Mouse (Mus musculus) cerebellum, postnatal 10 days (tissue): Measurements from ENCODE around the gene Gm10772.
"Not testable (repeated sequence)": the region's sequence is repeated elsewhere in the genome, so short reads cannot be mapped to it uniquely, and the experiment has no call there.

Experiments used
- DNase-seq, 2 experiments: peaks; one replicate each; pipeline ENCODE4 v3.0.0; 2021; ENCODE audit warnings: mixed read lengths in 2 of 2

The Gm10772 gene

GRCm38 (mm10) chr13:66227473-66227872 lies at the start of gene Gm10772:
Gm10772 (minus strand) TSS chr13:66227573.
- DNase-seq, result not testable (repeated sequence)

DNA sequence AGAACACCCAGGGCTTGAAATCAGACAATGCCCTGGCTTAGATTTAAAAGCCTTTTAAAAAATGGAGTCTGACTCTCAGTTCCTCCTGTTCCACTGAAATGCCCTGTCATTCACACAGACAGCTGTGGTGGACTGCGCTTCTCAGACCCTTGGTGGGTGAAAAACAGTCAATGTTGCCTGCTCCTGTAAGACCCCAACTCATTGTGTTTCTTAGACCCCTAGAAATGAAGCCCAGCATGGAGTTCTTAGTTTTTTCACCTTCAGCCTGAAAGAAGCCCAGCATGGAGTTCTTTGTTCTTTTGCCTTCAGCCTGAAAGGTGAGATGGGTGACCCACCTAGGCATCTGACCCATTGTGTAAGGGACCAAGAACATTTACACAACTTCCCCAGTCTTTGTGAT lies 36.5 kb upstream of the Gm10772 start:
- not testable (repeated sequence) for DNase-seq

- DNase-seq, result not testable (repeated sequence)
Observed at GRCm38 (mm10) chr13:66263141-66263540, 35.8 kb upstream of the Gm10772 start.

- no peak for DNase-seq
Observed at GRCm38 (mm10) chr13:66214349-66214748, 13.0 kb downstream of the Gm10772 start.

GRCm38 (mm10) chr13:66213811-66214210 lies 13.6 kb downstream of the Gm10772 start:
- not testable (repeated sequence) for DNase-seq

- not testable (repeated sequence) for DNase-seq
Observed at GRCm38 (mm10) chr13:66179172-66179571, 48.2 kb downstream of the Gm10772 start.
